Mouse (Mus musculus) stomach, postnatal 0 days (tissue): ENCODE measurements at regions not wholly inside any gene's neighbourhood (a gene's known extent, or its start where the extent isn't known, plus 50 kb on each side); places are given as distances from the start of the nearest gene placed in this dataset.

Experiments
- CTCF ChIP-seq: IDR thresholded peaks from 2 replicates; pipeline ENCODE4 v1.5.1; 2016; ENCODE audit warnings: antibody characterized with exemption, low read depth, mild to moderate bottlenecking, moderate library complexity
- EP300 ChIP-seq: optimal IDR thresholded peaks from 2 replicates; pipeline ENCODE3; 2016; ENCODE audit warnings: antibody characterized with exemption

DNA sequence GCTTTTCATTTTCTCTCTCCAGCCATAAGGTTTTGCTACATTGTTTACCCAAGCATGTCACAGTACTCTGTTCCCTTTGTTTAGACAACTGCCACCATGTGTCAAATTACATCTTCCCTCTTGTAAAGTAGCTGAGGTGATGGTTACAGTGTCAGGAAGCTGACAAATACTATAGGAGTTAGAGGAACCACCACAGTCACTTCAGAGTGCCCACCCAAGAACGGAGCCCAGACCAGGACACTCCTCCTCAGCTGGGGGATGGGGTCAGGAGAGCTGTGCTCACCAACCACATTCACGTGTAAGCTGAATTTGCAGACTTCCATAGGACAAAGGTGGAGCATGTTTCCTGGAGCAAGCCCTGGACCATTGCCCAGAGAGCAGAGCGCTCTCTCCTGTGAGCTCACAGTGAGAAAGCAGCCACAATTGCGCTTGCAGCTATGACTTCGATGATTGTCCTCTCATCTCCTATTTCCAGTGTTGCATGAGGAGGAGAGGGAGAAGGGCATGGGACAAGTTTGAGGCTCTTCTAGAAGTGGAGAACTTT, 487.5 kb downstream of the Ajap1 start:
- TF ChIP-seq CTCF (no peak), EP300 (no peak)
